8 mouse cellular contexts compared by ENCODE assay signal in genomic region chr14:21981462-21981861, GRCm38 (mm10). TPM values are rescaled to one million over a fixed set of nuclear protein-coding genes. Genes with fewer than 3 reads are reported as not detected.
DNase-seq lines count a peak whose midpoint lies in the region; ATAC-seq lines count a peak whose summit lies in the region.

No protein-coding gene starts in this region.

- no peak overlapping the region for H3K9ac ChIP-seq in hindbrain, embryonic 16.5 days (ENCODE audit: low read depth, low read length)

- peak; percentile 78 for ATAC-seq in hindbrain, embryonic 16.5 days
- peak; percentile 50; the same call in 1 of the 2 replicates for ATAC-seq in megakaryocyte-erythroid progenitor cell, adult 5-6 weeks (replicated peaks; ENCODE audit: low FRiP score, low TSS enrichment, poor library complexity, severe bottlenecking)
- ATAC-seq in activated CD4-positive, CD25-positive, alpha-beta regulatory T cell, adult 4 months, result no peak

- peaks cover 25% of the 10 kb centered on the region for H3K4me1 ChIP-seq in hindbrain, embryonic 16.5 days (ENCODE audit: control insufficient read depth, insufficient read depth, low read depth, low read length)

- peak overlapping the region; percentile 47 for H3K4me2 ChIP-seq in hindbrain, embryonic 16.5 days (ENCODE audit: low read length)

- no peaks in the 10 kb centered on the region for H3K9me3 ChIP-seq in hindbrain, embryonic 16.5 days (ENCODE audit: control insufficient read depth, low read length)

- H3K36me3 ChIP-seq in hindbrain, embryonic 16.5 days (ENCODE audit: control insufficient read depth, insufficient read depth, low read length), result no peaks in the 10 kb centered on the region

- DNase-seq in ZHBTc4 (ENCODE audit: low read depth, low spot score), result peak; percentile 88
- peak; percentile 75 to 77 for DNase-seq in cerebellum, postnatal 4 days (ENCODE audit: low spot score in 2 of 2)
- DNase-seq in gastrocnemius, postnatal 14 days, result peak; percentile 85
- peak; percentile 45 to 52 for DNase-seq in left cerebral cortex, postnatal 25 days (ENCODE audit: low spot score in 2 of 2)
- peak; percentile 54 for DNase-seq in skeletal muscle tissue, adult 2 months (ENCODE audit: low read depth, low spot score)

- intact Hi-C loops in gastrocnemius, postnatal 14 days (cut with DNase I; ENCODE audit: low total_unique reads), result loop anchor here (10.0 kb wide), 2 partner anchors 823 to 1063 kb away; no protein-coding TSS in a partner anchor
- intact Hi-C loops in left cerebral cortex, postnatal 25 days (cut with DNase I), result loop anchor here (10.0 kb wide), 1 partner anchor 823 kb away; no protein-coding TSS in a partner anchor

- H3K4me3 ChIP-seq in hindbrain, embryonic 16.5 days (ENCODE audit: low read length), result peak overlapping the region; percentile 21

- 2% methylated on average over 17 of the region's 22 CpGs for WGBS in hindbrain, embryonic 16.5 days

- no peaks in the 10 kb centered on the region for H3K27me3 ChIP-seq in hindbrain, embryonic 16.5 days (replicated peaks; ENCODE audit: control insufficient read depth, insufficient read depth, low read length)

- no peak overlapping the region for H3K27ac ChIP-seq in hindbrain, embryonic 16.5 days (ENCODE audit: low read depth, low read length)

RNA-seq across cellular contexts. Expression of gene Zfp503, which starts 7.9 kb away (rescaled TPM):
- total RNA-seq in gastrocnemius, postnatal 14 days (2021), result 1 to 10 TPM; 7.2 to 9.7 TPM
- 8.0 and 9.9 TPM in 2 replicates for polyA plus RNA-seq in hindbrain, embryonic 16.5 days (2015; fragmentation: Nextera tagmentation; extraction: Ambion mirVana)
- total RNA-seq in left cerebral cortex, postnatal 25 days (2021), result 1 to 10 TPM; 2.2 to 4.8 TPM
- total RNA-seq in megakaryocyte-erythroid progenitor cell, adult 5-6 weeks (2014; fragmentation: Nextera tagmentation), result not detected in 2 replicates
- total RNA-seq in megakaryocyte-erythroid progenitor cell, adult 5-6 weeks (2017), result not detected in 2 replicates
- not detected for polyA plus RNA-seq in activated CD4-positive, CD25-positive, alpha-beta regulatory T cell, adult 4 months (2017; shearing (Covaris generic))

RNA-seq across cellular contexts. Expression of gene Lrmda, which starts 38.0 kb away (rescaled TPM):
- total RNA-seq in gastrocnemius, postnatal 14 days (2021), result 1 to 10 TPM; 1.6 to 1.7 TPM
- 0.30 and 0.80 TPM in 2 replicates for polyA plus RNA-seq in hindbrain, embryonic 16.5 days (2015; fragmentation: Nextera tagmentation; extraction: Ambion mirVana)
- under 1 TPM; 0.48 to 0.76 TPM for total RNA-seq in left cerebral cortex, postnatal 25 days (2021)
- 7.8 and 9.6 TPM in 2 replicates for total RNA-seq in megakaryocyte-erythroid progenitor cell, adult 5-6 weeks (2014; fragmentation: Nextera tagmentation)
- 3.4 and 6.4 TPM in 2 replicates for total RNA-seq in megakaryocyte-erythroid progenitor cell, adult 5-6 weeks (2017)
- not detected for polyA plus RNA-seq in activated CD4-positive, CD25-positive, alpha-beta regulatory T cell, adult 4 months (2017; shearing (Covaris generic))
